Mouse (Mus musculus) liver, postnatal 0 days (tissue): ENCODE measurements around the gene Bag2.

Source experiments
- CTCF ChIP-seq: sonication (generic); IDR thresholded peaks from 2 replicates; pipeline ENCODE4 v1.5.1; 2016; ENCODE audit warnings: antibody characterized with exemption, low read depth
- EP300 ChIP-seq: IDR thresholded peaks from 2 replicates; pipeline ENCODE4 v1.6.1; 2016; ENCODE audit warnings: antibody characterized with exemption, low read depth, mild to moderate bottlenecking

DNA sequence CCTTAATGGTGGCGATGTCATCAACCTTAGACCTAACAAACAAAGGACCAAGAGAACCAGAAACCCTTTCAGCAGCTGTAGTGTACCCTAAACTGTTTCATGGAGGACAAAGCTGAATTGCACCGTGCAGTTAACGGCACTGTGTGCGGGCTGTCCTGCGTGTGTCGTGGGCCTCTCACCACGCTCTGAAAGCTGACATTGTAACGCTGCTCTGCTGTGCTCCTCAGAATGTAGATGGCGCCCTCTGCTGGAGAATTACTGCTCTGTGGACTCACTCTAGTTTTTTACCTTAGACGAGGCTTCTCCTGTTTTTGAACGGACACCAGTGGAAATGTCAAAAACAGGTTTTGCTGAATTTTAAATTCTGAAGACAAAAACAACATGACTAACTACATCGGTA is 18.3 kb downstream of the Bag2 start:
- TF ChIP-seq CTCF (peak; percentile 97), EP300 (no peak)
